ENCODE assay signal across 15 mouse cellular contexts in the genomic region with DNA sequence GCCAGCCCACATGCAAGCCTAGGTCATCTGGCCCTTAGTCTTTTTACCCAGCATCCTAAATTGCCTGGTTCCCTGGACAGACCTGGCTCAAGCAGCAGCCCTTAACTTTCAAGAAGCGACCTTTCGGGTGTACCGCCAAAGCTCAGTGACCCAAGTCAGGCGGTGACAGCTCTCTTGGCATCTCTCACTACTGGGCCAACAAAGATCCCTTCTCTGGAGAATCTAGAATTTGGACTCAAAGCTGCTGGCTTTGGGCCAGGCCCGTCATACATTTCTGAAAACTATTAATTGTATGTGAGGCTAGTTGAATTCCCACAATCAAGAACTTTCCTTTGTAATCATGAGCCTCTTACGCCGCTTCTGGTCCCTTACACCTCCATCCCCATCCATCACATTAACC.
"Had no signal": no experiment of that assay in that cellular context is flagged by ENCODE, and none has a peak within 500 bp of the region (broad histone marks: within the 10 kb centered on the region; RNA-seq: fewer than 3 reads in every experiment).

No protein-coding gene starts in this region.

- H3K4me3 ChIP-seq: kidney, embryonic 15.5 days; limb, embryonic 13.5 days; midbrain, embryonic 10.5 days; myocyte; neural tube, embryonic 15.5 days had no signal

- H3K27me3 ChIP-seq: kidney, embryonic 15.5 days; limb, embryonic 13.5 days; neural tube, embryonic 15.5 days had no signal

- H3K36me3 ChIP-seq: kidney, embryonic 15.5 days; limb, embryonic 13.5 days; midbrain, embryonic 10.5 days; neural tube, embryonic 15.5 days had no signal

- H3K9ac ChIP-seq: kidney, embryonic 15.5 days; limb, embryonic 13.5 days; liver, embryonic 14.5 days; neural tube, embryonic 15.5 days had no signal

- H3K4me2 ChIP-seq: kidney, embryonic 15.5 days; limb, embryonic 13.5 days; neural tube, embryonic 15.5 days had no signal

- DNase-seq: kidney, postnatal 36 days; layer of hippocampus, adult 9-11 months; layer of hippocampus, postnatal 36 days; lung, adult 2 months; lung, postnatal 10 days; lung, postnatal 4 days; midbrain, embryonic 14.5 days; right cerebral cortex, adult 18-20 months; right cerebral cortex, postnatal 25 days had no signal

- H3K4me1 ChIP-seq: kidney, embryonic 15.5 days; limb, embryonic 13.5 days; midbrain, embryonic 10.5 days had no signal

- H3K27ac ChIP-seq: kidney, embryonic 15.5 days; limb, embryonic 13.5 days; liver, embryonic 14.5 days; midbrain, embryonic 10.5 days; neural tube, embryonic 15.5 days had no signal

- H3K9me3 ChIP-seq: kidney, embryonic 15.5 days; limb, embryonic 13.5 days; midbrain, embryonic 10.5 days; neural tube, embryonic 15.5 days had no signal
